Mouse (Mus musculus) kidney, adult 2 months (tissue): Measurements from ENCODE around the gene Shc4. TPM values are rescaled to one million over a fixed set of nuclear protein-coding genes. Genes with fewer than 3 reads are reported as not detected.

Experiments
- DNase-seq: peaks from one replicate; pipeline ENCODE4 v3.0.0; 2021
- H3K27ac ChIP-seq: fragments of 200-500 bp; 2 replicates; pipeline ENCODE4 v1.5.1; 2012; ENCODE audit warnings: low read depth, low read length, control low read depth, inconsistent platforms; ENCODE audit not compliant: insufficient read depth
- H3K27me3 ChIP-seq: fragments of 200-500 bp; replicated peaks from 2 replicates; pipeline ENCODE4 v1.6.1; 2012; ENCODE audit warnings: mild to moderate bottlenecking, moderate library complexity, low read length, inconsistent platforms; ENCODE audit not compliant: control insufficient read depth, insufficient read depth
- H3K36me3 ChIP-seq: fragments of 200-500 bp; 2 replicates; pipeline ENCODE4 v1.6.1; 2012; ENCODE audit warnings: mild to moderate bottlenecking, moderate library complexity, low read length, inconsistent platforms; ENCODE audit not compliant: control insufficient read depth, insufficient read depth
- H3K4me1 ChIP-seq: fragments of 200-500 bp; 2 replicates; pipeline ENCODE4 v1.6.1; 2011; ENCODE audit warnings: low read length; ENCODE audit not compliant: control insufficient read depth, insufficient read depth
- H3K4me3 ChIP-seq: fragments of 200-500 bp; 2 replicates; pipeline ENCODE4 v1.5.1; 2011; ENCODE audit warnings: mild to moderate bottlenecking, low read depth, low read length, control low read depth; ENCODE audit not compliant: insufficient read depth
- CTCF ChIP-seq: fragments of 200-500 bp; conservative IDR thresholded peaks from 2 replicates; pipeline ENCODE4 v1.5.1; 2011; ENCODE audit warnings: low read depth, mild to moderate bottlenecking, control low read depth, low read length, moderate library complexity, mixed read lengths; ENCODE audit not compliant: insufficient read depth, insufficient read length
- POLR2A ChIP-seq: fragments of 200-500 bp; IDR thresholded peaks from one replicate; pipeline ENCODE4 v1.6.1; 2011; ENCODE audit warnings: low read depth, low read length, control low read depth
- WGBS: fragments of 180-500 bp; shearing (Covaris S2); methylation state at CpG from one replicate; pipeline ENCODE4 v1.1.7; 2018; 5-methylcytosine and 5-hydroxymethylcytosine counted together
- polyA plus RNA-seq: library from polyadenylated mRNA; depleted of rRNA; stranded (reverse); fragments of >200 nt; gene quantifications from 2 replicates; pipeline ENCODE4 v1.2.3, GENCODE M21; 2012

Gene Shc4
- polyA plus RNA-seq, 1 experiment = 0.20 TPM

GRCm38 (mm10) chr2:125684559-125685440, 39.1 kb downstream of the Shc4 start:
- Histone ChIP-seq H3K36me3 (no peaks in the 10 kb centered on the region), H3K4me1 (no peaks in the 10 kb centered on the region), H3K4me3 (no peak overlapping the region), H3K27ac (no peak overlapping the region), H3K27me3 (no peaks in the 10 kb centered on the region)
- no peak for DNase-seq
- no peak for TF ChIP-seq POLR2A
- no peak for TF ChIP-seq CTCF
- WGBS = 66% methylated on average over 10 of the region's 10 CpGs

- 82% methylated on average over 7 of the region's 7 CpGs for WGBS
- Histone ChIP-seq H3K36me3 (no peaks in the 10 kb centered on the region), H3K4me1 (no peaks in the 10 kb centered on the region), H3K27ac (no peak overlapping the region), H3K4me3 (no peak overlapping the region), H3K27me3 (no peaks in the 10 kb centered on the region)
- no peak for TF ChIP-seq CTCF
- TF ChIP-seq POLR2A = no peak
- DNase-seq = no peak
Observed at GRCm38 (mm10) chr2:125683895-125684294, 40.1 kb downstream of the Shc4 start.

GRCm38 (mm10) chr2:125681811-125682210, 42.1 kb downstream of the Shc4 start:
- WGBS = 82% methylated on average over 9 of the region's 9 CpGs
- H3K27ac ChIP-seq = no peak overlapping the region
- no peaks in the 10 kb centered on the region for H3K4me1 ChIP-seq
- DNase-seq = no peak
- H3K27me3 ChIP-seq = no peaks in the 10 kb centered on the region
- TF ChIP-seq POLR2A (no peak), CTCF (no peak)
- no peak overlapping the region for H3K4me3 ChIP-seq
- H3K36me3 ChIP-seq = no peaks in the 10 kb centered on the region

- no peaks in the 10 kb centered on the region for H3K4me1 ChIP-seq
- under 1% methylated on average over 79 of the region's 79 CpGs for WGBS
- DNase-seq = peak; percentile 85
- no peaks in the 10 kb centered on the region for H3K27me3 ChIP-seq
- no peak for TF ChIP-seq CTCF
- peak; percentile 9 for TF ChIP-seq POLR2A
- no peak within 1 kb of the TSS for H3K27ac ChIP-seq
- peak within 1 kb of the TSS; percentile 81 for H3K4me3 ChIP-seq
- no peaks in the 10 kb centered on the region for H3K36me3 ChIP-seq
Observed at GRCm38 (mm10) chr2:125672957-125673631, 50.9 kb downstream of the Shc4 start, which contains the start of gene Eid1. Eid1 (plus strand) TSS chr2:125673095.

- Histone ChIP-seq H3K27me3 (no peaks in the 10 kb centered on the region), H3K4me3 (peak overlapping the region; percentile 81), H3K36me3 (no peaks in the 10 kb centered on the region), H3K27ac (no peak overlapping the region), H3K4me1 (no peaks in the 10 kb centered on the region)
- DNase-seq = no peak
- WGBS = 11% methylated on average over 19 of the region's 20 CpGs
- TF ChIP-seq POLR2A (no peak), CTCF (no peak)
Observed at GRCm38 (mm10) chr2:125672568-125672956, 51.4 kb downstream of the Shc4 start.

GRCm38 (mm10) chr2:125670846-125671245, 53.1 kb downstream of the Shc4 start:
- H3K4me1 ChIP-seq = no peaks in the 10 kb centered on the region
- no peaks in the 10 kb centered on the region for H3K27me3 ChIP-seq
- WGBS = 41% methylated on average over 1 of the region's 1 CpGs
- no peak for TF ChIP-seq CTCF
- no peak for TF ChIP-seq POLR2A
- H3K27ac ChIP-seq = no peak overlapping the region
- H3K36me3 ChIP-seq = no peaks in the 10 kb centered on the region
- DNase-seq = peak; percentile 14
- H3K4me3 ChIP-seq = no peak overlapping the region

GRCm38 (mm10) chr2:125667721-125668120, 56.2 kb downstream of the Shc4 start:
- H3K27me3 ChIP-seq = no peaks in the 10 kb centered on the region
- no peaks in the 10 kb centered on the region for H3K4me1 ChIP-seq
- H3K36me3 ChIP-seq = no peaks in the 10 kb centered on the region
- no peak for TF ChIP-seq POLR2A
- TF ChIP-seq CTCF = no peak
- no peak for DNase-seq
- WGBS = 83% methylated on average over 7 of the region's 7 CpGs
- no peak overlapping the region for H3K4me3 ChIP-seq
- no peak overlapping the region for H3K27ac ChIP-seq
